Mouse (Mus musculus): ENCODE measurements around the gene Wrap73.

Wrap73 gene

GRCm38 (mm10) chr4:154186002-154186537, 43.9 kb downstream of the Wrap73 start:
- no peak for DNase-seq

DNA sequence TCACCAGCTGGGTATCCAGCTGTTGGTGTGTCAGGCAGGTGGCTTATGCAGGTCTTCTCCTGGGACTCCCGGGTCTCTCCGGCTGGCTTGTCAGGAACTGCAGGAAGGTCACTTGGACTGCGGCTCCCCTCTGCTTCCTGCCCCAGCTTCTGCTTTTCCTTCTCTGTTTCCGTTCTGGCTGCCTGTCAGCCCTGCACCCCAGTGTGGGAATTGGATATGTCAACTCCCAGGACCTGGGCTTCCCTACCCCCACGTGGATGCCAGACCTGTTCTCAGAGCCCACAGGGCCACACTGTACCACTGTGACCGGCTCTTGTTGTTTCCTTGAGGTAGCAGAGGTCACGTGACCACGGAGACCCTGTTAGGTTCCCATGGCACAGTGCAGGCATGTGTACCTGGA, 46.8 kb downstream of the Wrap73 start:
- no peak for DNase-seq

DNA sequence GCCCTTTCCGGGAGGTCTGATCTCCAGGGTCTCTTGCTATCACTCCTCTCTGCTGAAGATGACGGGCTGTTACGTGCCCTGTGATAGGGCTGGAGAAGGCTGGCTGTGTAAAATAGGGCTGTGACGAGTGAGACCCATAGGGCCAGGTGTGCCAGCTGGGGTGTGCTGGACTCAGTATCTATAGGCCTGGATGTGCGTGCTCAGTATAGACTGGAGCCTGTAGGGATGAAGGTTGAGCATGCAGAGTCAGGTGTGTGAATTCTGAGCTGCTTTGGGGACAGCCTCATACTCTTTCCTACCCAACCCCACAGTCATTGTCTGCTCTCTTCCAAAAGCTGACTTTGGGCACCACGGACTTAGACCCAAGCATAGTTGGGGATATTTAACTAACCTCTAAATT, 55.8 kb downstream of the Wrap73 start:
- no peak for DNase-seq

- DNase-seq, result no peak
Measured at GRCm38 (mm10) chr4:154198377-154198961, 56.3 kb downstream of the Wrap73 start.

DNA sequence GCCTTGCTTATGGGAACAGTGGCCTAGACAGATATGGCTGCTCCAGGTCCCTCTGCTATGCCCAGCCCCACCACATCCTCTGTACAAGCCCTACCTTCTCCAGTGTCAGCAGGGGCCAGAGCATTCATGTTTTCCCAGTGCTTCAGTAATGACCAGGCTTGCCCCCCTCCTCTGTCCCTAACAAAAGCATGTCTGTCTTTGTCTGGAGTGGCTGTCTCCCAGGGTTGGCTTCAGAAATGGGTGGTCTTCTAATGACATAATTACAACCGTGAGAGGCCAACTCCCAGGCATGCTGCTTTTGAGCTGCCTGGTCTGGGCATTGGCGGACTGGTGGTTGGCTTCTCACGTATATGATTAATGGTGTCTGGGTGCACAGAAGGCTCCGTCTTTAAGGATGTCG, 59.3 kb downstream of the Wrap73 start:
- no peak for DNase-seq

DNA sequence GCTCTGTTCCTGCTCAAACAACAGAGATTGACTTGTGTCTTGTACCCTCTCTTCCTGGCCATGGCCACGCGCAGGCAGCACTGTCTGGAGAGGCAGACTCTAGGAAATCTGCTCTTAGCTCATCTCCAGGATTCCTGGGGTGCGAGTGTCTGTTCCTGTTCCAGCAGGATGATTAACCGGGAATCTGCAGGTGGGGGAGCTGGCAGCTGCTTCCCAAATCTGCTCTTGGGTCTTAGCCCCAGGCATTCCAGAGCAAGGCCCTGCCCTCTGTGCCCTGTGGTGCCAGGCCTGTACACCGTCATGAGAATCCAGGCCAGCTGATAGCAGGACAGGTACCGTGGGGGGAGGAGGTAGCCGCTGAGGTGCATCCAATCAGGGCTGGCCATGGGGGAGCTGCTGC, 62.4 kb downstream of the Wrap73 start:
- no peak for DNase-seq

- no peak for DNase-seq
Measured at GRCm38 (mm10) chr4:154205392-154205791, 63.2 kb downstream of the Wrap73 start.

GRCm38 (mm10) chr4:154207261-154207660, 65.1 kb downstream of the Wrap73 start:
- peak; percentile 20 for DNase-seq

DNA sequence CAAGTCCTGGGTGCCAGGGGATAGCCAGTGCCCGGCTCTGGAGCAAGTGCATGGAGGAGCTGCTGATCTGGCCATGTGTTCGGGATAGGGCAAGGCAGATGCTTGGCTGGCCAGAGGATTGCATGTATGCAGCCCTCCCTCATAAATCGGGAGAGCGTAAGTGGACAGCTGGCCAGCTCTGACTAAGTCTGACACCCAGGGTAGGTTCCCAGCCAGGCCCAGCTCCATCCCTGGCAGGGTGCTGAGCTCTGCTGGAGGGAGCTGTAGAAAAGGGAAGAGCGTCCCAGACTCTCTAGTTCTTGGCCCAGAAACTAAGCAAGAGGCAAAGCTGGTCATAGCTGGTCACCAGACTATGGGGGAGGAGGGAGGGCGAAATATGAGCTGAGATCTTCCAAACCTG, 66.9 kb downstream of the Wrap73 start:
- DNase-seq, result no peak

DNA sequence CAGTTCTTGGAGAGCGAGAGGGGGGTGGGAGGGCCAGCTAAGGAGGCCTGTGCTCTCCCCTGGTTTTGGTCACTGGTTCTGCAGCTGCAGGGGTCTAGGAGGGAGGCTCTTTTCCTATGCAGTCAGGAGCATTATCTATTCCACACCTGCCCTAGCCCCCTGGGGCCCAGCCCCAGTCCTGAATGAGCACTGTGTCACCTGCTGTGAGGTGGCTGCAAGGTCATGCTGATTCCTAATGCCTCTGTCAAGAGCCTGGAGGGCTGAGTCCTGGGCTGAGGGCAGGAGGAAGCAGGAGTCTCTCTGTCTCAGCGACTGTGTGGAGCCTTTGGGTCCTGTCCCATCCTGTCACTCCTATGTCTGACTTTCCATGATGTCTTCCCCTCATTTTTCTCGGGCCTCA, 67.7 kb downstream of the Wrap73 start:
- DNase-seq, result no peak

DNA sequence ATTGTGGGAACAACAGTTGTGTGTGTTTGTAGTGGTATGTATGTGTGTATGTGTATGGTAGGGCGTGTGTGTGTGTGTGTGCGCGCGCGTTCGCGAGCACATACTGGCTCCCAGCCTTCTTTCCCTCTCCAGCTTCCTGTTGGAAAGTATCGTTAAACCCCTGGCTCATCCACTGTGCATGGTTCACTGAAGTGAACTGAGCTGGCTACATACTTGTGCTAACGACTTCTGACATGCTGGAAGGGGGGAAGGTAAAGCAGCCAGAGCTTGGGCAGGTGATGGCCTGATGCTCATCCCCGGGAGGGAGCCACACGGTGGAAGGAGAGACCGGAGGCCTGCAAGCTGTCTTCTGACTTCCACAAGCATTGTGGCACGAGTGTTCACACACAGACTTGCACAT, 69.3 kb downstream of the Wrap73 start:
- DNase-seq, result no peak

GRCm38 (mm10) chr4:154213586-154213985, 71.4 kb downstream of the Wrap73 start:
- DNase-seq, result no peak

GRCm38 (mm10) chr4:154214075-154214474, 71.9 kb downstream of the Wrap73 start:
- DNase-seq, result no peak

Data from right cerebral cortex, postnatal 25 days (tissue).